Mouse (Mus musculus) natural killer cell, adult 2 months (primary cell): ENCODE results near the gene Sf3a3.

Experiments used
- DNase-seq, 2 experiments: peaks; one replicate each; pipeline ENCODE4 v3.0.0; 2022; ENCODE audit warnings: low spot score in 2 of 2

Sf3a3 gene

GRCm38 (mm10) chr4:124781361-124781760, 66.8 kb downstream of the Sf3a3 start:
- no peak for DNase-seq
